Mouse (Mus musculus) midbrain, postnatal 0 days (tissue): ENCODE results near the gene Rasa2. TPM values are rescaled to one million over a fixed set of nuclear protein-coding genes. Genes with fewer than 3 reads are reported as not detected.
A peak's percentile ranks its signal among the peaks of the same experiment; 100 is the strongest.
"Not testable (repeated sequence)": the region's sequence is repeated elsewhere in the genome, so short reads cannot be mapped to it uniquely, and the experiment has no call there.

Experiments used
- ATAC-seq: fragments of 200-750 bp; cut with Nextera tagmentation; 2 replicates; pipeline ENCODE4 v1.8.0; 2017; ENCODE audit warnings: moderate number of reproducible peaks, mild to moderate bottlenecking, moderate TSS enrichment, moderate library complexity; ENCODE audit not compliant: low FRiP score
- DNase-seq: peaks from one replicate; pipeline ENCODE4 v3.0.0-alpha.2; 2015; ENCODE audit warnings: low spot score
- H3K27ac ChIP-seq: fragments of 300-500 bp; sonication (generic); 2 replicates; pipeline ENCODE4 v1.5.1; 2014; ENCODE audit warnings: low read depth, mild to moderate bottlenecking, low read length, mixed read lengths
- H3K27me3 ChIP-seq: fragments of 300-500 bp; sonication (generic); 2 replicates; pipeline ENCODE4 v1.6.1; 2014; ENCODE audit warnings: low read length, control low read depth, mixed read lengths; ENCODE audit not compliant: insufficient read depth
- H3K36me3 ChIP-seq: fragments of 300-500 bp; sonication (generic); 2 replicates; pipeline ENCODE4 v1.6.1; 2014; ENCODE audit warnings: low read length, control low read depth, mixed read lengths; ENCODE audit not compliant: insufficient read depth
- H3K4me1 ChIP-seq: fragments of 300-500 bp; sonication (generic); 2 replicates; pipeline ENCODE4 v1.6.1; 2014; ENCODE audit warnings: mild to moderate bottlenecking, control low read depth, antibody characterized with exemption, low read length, mixed read lengths; ENCODE audit not compliant: insufficient read depth
- H3K4me2 ChIP-seq: fragments of 300-500 bp; sonication (generic); 2 replicates; pipeline ENCODE4 v1.6.1; 2014; ENCODE audit warnings: low read depth, mild to moderate bottlenecking, low read length, mixed read lengths; ENCODE audit not compliant: poor library complexity, severe bottlenecking
- H3K4me3 ChIP-seq: fragments of 300-500 bp; sonication (generic); 2 replicates; pipeline ENCODE4 v1.5.1; 2014; ENCODE audit warnings: low read depth, mild to moderate bottlenecking, low read length, moderate library complexity
- H3K9ac ChIP-seq: fragments of 300-500 bp; sonication (generic); replicated peaks from 2 replicates; pipeline ENCODE4 v1.6.1; 2014; ENCODE audit warnings: mild to moderate bottlenecking, low read length, moderate library complexity, mixed read lengths; ENCODE audit not compliant: poor library complexity, severe bottlenecking
- H3K9me3 ChIP-seq: fragments of 300-500 bp; sonication (generic); 2 replicates; pipeline ENCODE4 v1.6.1; 2016; ENCODE audit warnings: low read length, control low read depth
- CTCF ChIP-seq: IDR thresholded peaks from 2 replicates; pipeline ENCODE4 v1.5.1; 2016; ENCODE audit warnings: antibody characterized with exemption, mild to moderate bottlenecking
- WGBS: fragments of 180-500 bp; shearing (Covaris S2); extraction: QIAGEN DNeasy Blood & Tissue Kit; methylation state at CpG from one replicate; pipeline ENCODE4 v1.1.7; 2014; 5-methylcytosine and 5-hydroxymethylcytosine counted together
- polyA plus RNA-seq: library from polyadenylated mRNA; unstranded; fragments of >200 nt; fragmentation: Nextera tagmentation; extraction: Ambion mirVana; gene quantifications from 2 replicates; pipeline ENCODE4 v1.2.1, GENCODE M21; 2015
- total RNA-seq: library from RNA; depleted of rRNA; stranded (reverse); fragments of >200 nt; gene quantifications from 2 replicates; pipeline ENCODE4 v1.2.3, GENCODE M21; 2014

The Rasa2 gene
- total and polyA plus RNA-seq, 2 experiments from 2014 or later = 11.5 to 13.4 TPM

GRCm38 (mm10) chr9:96530674-96531081 lies 100.7 kb downstream of the Rasa2 start:
- Histone ChIP-seq H3K27ac (no peak overlapping the region), H3K4me3 (no peak overlapping the region)
- peak; percentile 50 for DNase-seq

DNA sequence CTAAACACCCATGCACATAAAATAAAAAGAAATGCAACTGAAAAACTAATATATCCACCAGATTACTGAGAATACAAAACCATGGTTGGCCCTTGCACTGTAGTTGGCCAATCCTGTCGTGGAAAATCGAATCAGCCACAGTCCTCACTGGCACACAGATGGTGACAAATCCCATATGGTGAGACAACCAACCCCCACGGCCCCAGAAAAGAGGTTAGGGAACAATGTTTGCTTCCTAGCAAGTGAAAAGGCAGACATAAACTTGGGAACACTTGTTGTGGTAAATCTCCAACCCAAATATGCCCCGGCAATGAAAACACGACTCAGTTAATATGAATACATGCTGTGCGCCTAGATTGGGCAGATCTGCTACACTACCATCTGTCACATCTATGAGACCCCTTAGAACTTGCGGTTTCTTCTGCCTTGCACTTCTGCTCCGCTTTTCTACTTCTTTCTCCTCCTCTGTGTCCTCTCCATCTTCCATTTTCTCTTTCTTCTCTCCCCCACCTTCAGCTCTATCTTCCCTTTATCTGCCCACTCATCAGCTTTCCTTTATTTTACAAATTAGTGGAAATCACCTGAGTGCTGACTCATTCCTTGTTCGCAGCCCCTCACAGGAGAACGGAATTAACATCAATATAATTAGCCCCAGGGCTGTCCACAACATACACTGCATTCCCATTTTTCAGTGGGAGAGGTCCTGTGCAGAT lies 101.3 kb downstream of the Rasa2 start:
- no peak for ATAC-seq
- Histone ChIP-seq H3K36me3 (no peaks in the 10 kb centered on the region), H3K27me3 (no peaks in the 10 kb centered on the region), H3K4me2 (no peak overlapping the region), H3K4me1 (no peaks in the 10 kb centered on the region), H3K9me3 (no peaks in the 10 kb centered on the region), H3K4me3 (no peak overlapping the region), H3K27ac (no peak overlapping the region), H3K9ac (no peak overlapping the region)
- 64% methylated on average over 10 of the region's 10 CpGs for WGBS
- no peak for TF ChIP-seq CTCF
- DNase-seq = peak; percentile 21

More at GRCm38 (mm10) chr9:96530674-96531081, 100.7 kb downstream of the Rasa2 start:
- no peaks in the 10 kb centered on the region for H3K36me3 ChIP-seq
- TF ChIP-seq CTCF = no peak
- H3K9ac ChIP-seq = no peak overlapping the region
- H3K4me1 ChIP-seq = no peaks in the 10 kb centered on the region
- no peaks in the 10 kb centered on the region for H3K9me3 ChIP-seq
- WGBS = 51% methylated on average over 11 of the region's 11 CpGs
- ATAC-seq = no peak
- H3K27me3 ChIP-seq = no peaks in the 10 kb centered on the region
- no peak overlapping the region for H3K4me2 ChIP-seq

GRCm38 (mm10) chr9:96526011-96526410 lies 105.4 kb downstream of the Rasa2 start:
- no peak overlapping the region for H3K4me3 ChIP-seq
- no peaks in the 10 kb centered on the region for H3K4me1 ChIP-seq
- no peaks in the 10 kb centered on the region for H3K9me3 ChIP-seq
- WGBS = 88% methylated on average over 4 of the region's 4 CpGs
- no peak for DNase-seq
- no peak overlapping the region for H3K9ac ChIP-seq
- no peak for ATAC-seq
- no peak for TF ChIP-seq CTCF
- no peaks in the 10 kb centered on the region for H3K36me3 ChIP-seq
- no peak overlapping the region for H3K27ac ChIP-seq
- H3K4me2 ChIP-seq = no peak overlapping the region
- no peaks in the 10 kb centered on the region for H3K27me3 ChIP-seq

- no peaks in the 10 kb centered on the region for H3K36me3 ChIP-seq
- TF ChIP-seq CTCF = no peak
- no peaks in the 10 kb centered on the region for H3K27me3 ChIP-seq
- no peak for ATAC-seq
- H3K4me2 ChIP-seq = no peak within 1 kb of the TSS
- WGBS = 49% methylated on average over 12 of the region's 12 CpGs
- H3K4me1 ChIP-seq = no peaks in the 10 kb centered on the region
- no peak for DNase-seq
- no peak within 1 kb of the TSS for H3K4me3 ChIP-seq
- no peak within 1 kb of the TSS for H3K9ac ChIP-seq
- H3K9me3 ChIP-seq = no peaks in the 10 kb centered on the region
- no peak within 1 kb of the TSS for H3K27ac ChIP-seq
Measured at GRCm38 (mm10) chr9:96524972-96525506, 106.4 kb downstream of the Rasa2 start, which contains the start of gene Gm28729. Gene Gm28729, minus strand, starts transcription at chr9:96525264.

DNA sequence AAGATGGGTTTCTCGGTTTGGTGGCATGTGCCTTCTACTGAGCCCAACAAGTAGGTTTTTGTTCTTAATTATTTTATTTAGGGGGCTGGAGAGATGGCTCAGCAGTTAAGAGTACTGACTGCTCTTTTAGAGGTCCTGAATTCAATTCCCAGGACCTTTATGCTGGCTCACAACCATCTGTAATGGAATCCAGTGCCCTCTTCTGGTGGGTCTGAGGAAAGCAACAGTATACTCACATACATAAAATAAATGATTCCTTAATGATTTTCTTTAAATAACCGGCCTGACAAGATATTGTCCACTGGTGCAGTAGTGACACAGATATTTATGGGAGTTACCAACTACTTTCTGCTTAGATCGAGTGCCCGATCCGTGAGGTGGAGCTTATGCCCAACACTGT lies 108.3 kb downstream of the Rasa2 start:
- 90% methylated on average over 5 of the region's 5 CpGs for WGBS
- no peak for TF ChIP-seq CTCF
- H3K9me3 ChIP-seq = no peaks in the 10 kb centered on the region
- no peaks in the 10 kb centered on the region for H3K27me3 ChIP-seq
- no peak overlapping the region for H3K9ac ChIP-seq
- no peaks in the 10 kb centered on the region for H3K36me3 ChIP-seq
- no peak for DNase-seq
- H3K4me3 ChIP-seq = no peak overlapping the region
- H3K4me1 ChIP-seq = no peaks in the 10 kb centered on the region
- ATAC-seq = no peak
- no peak overlapping the region for H3K27ac ChIP-seq
- no peak overlapping the region for H3K4me2 ChIP-seq

DNA sequence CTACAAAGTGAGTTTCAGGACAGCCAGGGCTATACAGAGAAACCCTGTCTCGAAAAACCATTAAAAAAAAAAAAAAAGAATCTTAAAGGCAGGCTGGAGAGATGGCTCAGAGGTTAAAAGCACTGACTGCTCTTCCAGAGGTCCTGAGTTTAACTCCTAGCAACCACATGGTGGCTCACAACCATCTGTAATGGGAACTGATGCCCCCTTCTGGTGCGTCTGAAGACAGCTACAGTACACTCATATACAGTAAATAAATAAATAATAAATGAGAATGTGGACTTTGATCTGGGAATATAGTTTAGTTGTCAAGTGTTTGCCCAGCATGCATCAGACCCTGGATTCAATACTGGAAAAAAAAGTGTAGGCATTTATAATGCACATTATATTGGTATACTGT lies 109.8 kb downstream of the Rasa2 start:
- H3K4me3 ChIP-seq, H3K36me3 ChIP-seq, DNase-seq, H3K9me3 ChIP-seq, H3K27ac ChIP-seq, H3K27me3 ChIP-seq, H3K9ac ChIP-seq, H3K4me2 ChIP-seq, ATAC-seq, H3K4me1 ChIP-seq: not testable (repeated sequence)
- WGBS = 91% methylated on average over 2 of the region's 2 CpGs
- peak; percentile 45; the same call in 1 of the 2 replicates for TF ChIP-seq CTCF
